Mouse (Mus musculus): Measurements from ENCODE around the gene Wrap53. TPM values are rescaled to one million over a fixed set of nuclear protein-coding genes. Genes with fewer than 3 reads are reported as not detected.

Gene Wrap53
- total RNA-seq, 1 experiment from 2014 or later, result 3.8 TPM

DNA sequence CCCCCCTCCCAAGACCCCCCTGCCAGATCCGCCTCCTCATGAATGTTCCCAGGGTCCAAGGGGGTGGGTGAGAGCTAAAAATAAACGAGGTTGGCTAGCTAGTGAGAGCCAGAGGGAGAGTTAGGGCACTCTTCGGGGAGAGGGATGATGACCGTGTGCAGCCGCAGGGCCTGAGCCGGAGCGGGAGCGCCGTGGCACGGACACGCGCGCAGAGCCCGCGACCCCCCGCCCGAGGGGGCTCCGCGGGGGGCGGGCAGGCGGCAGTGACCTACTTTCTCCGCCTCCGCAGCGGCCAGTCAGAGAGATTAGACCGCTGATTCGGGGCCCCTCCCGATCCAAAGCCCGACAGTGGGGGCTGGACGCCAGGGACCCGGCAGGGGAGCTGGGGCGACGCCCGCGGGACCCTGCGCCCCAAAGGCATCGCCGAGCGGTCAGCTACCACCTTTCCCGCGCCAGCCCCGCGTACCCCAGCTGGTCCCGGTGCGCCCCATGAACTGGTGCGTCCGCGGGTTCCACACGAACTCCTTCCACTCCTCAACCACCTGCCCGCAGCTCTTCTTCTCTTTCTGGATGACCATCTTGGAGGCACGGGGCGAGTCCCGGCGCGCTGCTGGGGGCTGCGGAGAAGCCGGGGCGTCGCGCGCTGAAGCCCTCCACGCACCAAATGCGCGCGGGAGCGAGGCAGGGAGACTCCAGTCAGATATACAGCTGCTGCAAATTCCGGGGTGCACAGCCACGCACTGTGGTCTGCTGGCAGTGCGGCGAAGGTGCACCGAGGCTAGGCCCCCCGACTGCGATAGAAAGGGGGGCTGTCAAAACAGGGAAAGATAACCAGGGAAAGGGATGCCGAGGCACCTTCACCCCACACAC, 25.0 kb upstream of the Wrap53 start:
- no peak for ATAC-seq (ENCODE audit: extremely low read depth, insufficient number of reproducible peaks, low FRiP score, poor library complexity, severe bottlenecking)

DNA sequence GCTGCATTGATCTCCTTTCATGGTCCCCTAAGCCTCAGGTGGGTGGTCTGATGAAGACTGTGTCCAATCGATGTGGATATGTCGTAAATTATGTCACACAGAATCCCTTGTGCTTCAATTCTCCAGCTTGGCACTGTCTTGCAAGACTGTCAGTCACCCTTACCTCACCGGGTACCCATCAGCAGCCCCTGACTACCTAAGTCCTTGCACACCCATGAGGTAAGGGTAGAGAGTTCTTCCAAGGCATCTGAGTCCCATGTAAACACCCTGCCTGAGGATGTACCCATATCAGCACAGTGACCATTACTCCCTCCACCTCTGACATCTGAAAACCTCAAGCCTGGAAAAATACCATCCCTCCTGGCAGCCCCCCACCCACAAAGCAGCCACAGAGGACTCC, 24.3 kb upstream of the Wrap53 start:
- ATAC-seq (ENCODE audit: extremely low read depth, insufficient number of reproducible peaks, low FRiP score, poor library complexity, severe bottlenecking), result no peak

DNA sequence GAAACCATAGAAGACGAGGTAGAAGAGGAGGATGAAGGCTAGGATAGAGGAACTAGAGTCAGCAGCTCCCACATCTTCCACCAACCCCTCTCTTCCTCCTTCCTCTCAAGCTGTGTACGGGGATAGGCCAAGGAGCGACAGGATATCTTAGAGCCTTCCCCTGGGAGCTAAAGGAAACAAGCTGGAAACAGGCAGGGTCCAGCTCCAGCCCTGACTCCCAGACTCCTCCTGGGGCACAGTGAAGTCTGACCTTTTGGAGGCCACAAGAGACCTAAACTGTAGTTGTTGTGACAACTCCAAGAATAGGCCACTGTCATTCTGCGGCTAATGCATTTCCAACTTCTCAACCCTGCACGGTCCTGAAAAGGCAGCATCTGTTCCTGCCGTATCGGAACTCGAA, 23.5 kb upstream of the Wrap53 start:
- ATAC-seq (ENCODE audit: extremely low read depth, insufficient number of reproducible peaks, low FRiP score, poor library complexity, severe bottlenecking), result no peak

DNA sequence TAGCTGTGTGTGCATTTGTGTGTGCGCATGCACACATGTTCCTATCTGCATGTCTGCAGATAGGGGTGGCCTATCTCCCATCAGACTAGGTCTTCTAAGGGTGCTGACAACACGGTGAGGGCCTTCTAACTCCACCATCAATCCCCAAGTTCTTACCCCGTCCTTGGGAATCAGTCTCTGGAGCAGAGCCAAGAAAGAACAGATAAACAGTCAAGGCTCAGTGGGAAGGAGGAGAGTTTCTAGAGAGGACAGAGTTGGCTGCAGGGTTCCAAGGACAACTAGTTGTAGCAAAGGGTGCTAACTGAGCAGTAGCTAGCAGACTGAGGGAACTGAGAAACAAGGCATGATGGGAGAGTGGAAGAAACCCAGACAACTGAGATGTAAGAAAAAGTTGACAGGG, 21.7 kb upstream of the Wrap53 start:
- no peak for ATAC-seq (ENCODE audit: extremely low read depth, insufficient number of reproducible peaks, low FRiP score, poor library complexity, severe bottlenecking)

DNA sequence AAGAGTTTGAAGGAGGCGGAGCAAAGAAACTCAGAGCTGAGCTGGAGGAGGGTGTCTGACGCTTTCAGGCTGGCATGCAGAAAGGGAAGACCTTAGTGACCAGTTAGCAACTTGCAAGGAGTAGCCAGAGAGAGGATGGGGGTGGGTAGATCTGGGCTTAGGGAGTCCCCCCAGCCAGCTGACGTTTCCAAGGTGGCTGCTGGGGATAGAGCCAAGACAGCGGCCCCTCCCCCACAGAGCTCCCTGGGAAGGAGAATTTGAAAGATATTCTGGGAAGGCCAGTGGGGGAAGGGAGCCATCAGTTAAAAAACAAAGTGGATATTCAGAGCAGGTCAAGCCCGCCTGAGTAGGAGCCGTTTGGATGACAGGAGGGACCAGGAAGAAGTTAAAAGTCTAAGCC, 20.0 kb upstream of the Wrap53 start:
- no peak for ATAC-seq (ENCODE audit: extremely low read depth, insufficient number of reproducible peaks, low FRiP score, poor library complexity, severe bottlenecking)

DNA sequence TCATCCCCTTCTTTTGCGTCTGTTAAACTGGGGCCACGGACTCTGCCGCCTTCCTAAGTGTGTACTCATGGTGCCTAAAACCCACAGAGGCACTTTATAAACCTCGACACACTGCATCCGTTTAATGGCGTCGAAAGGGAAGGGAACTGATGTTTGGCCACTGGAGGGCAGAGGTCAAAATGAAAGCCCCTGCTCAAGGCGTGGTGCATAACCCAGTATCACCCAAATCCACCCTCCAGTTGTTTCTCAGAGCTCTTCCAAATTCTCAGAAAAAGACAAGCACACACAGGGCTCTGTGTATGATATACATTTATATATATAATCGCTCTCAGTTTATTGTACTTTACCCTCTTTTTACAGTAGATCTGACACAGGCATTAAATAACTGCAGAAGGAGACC, 19.4 kb upstream of the Wrap53 start:
- no peak for ATAC-seq (ENCODE audit: extremely low read depth, insufficient number of reproducible peaks, low FRiP score, poor library complexity, severe bottlenecking)

DNA sequence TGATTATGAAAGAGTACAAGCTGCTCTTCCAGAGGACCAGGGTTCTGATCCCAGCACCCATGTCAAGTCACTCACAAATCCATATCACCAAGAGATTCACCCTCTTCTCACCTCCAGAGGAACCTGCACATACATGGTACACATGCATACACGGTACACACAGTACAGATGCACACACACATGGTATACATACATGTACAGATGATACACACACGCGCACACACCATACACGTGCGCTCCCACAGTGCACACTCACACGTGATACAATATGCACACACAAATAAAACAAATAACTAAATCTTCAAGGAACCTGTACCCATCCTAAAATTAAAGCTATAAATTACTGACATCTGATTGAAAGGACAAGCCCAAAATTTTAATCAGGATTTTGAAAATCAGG, 14.8 kb upstream of the Wrap53 start:
- ATAC-seq (ENCODE audit: extremely low read depth, insufficient number of reproducible peaks, low FRiP score, poor library complexity, severe bottlenecking), result no peak

DNA sequence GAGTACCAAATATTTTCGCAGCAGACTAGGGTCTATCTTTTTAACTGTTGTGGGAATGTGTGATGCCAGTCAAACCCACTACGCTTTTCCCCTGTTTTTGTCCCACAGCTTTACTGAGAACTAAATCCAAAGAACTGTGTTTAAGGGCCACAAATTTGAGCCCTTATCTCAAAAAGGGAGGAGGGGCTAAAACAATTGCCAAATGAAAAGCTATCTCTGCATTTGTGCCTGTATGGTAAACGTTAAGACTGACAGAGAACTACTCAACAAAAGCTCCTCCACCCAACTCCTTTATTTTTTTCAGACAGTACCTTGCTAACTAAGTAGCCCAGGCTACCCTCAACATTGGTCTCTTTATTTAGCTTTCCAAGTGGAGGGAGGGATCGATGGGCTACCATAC, 12.7 kb upstream of the Wrap53 start:
- no peak for ATAC-seq (ENCODE audit: extremely low read depth, insufficient number of reproducible peaks, low FRiP score, poor library complexity, severe bottlenecking)

DNA sequence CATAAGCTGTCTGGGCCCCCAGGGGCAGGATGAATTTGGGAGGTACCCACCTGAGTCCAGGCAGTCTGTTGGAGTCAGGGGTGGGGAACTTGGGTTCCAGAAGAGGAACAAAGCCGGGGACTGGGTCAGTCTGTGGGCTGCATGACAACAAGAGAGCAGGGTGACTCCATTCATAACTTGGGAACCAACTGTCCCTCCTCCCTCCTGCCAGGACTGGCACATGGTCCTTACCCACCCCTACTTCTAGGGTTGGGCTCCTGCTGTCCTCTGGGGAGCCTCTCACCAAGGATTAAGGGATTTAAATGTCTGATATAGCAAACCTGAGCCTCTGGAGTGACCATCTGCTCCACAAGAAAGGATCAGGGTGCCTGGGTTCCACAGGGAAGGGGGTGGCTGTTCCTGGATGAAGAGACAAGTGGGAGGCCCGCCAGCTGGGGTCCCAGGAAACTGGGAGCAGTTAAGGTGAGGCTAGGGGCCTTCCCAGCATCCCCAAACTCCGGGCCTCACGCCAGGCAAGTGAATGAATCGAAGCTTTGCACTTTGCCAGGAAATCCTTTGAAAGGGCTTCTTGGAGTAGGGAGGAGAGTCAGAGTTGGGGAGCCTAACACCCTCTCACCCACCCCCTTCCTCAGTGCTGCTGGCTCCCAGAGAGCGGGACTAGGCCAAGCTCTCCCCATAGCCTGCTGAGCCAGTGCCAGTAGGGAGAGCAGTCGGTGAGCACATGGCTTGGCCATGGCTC, 12.0 kb upstream of the Wrap53 start:
- ATAC-seq (ENCODE audit: extremely low read depth, insufficient number of reproducible peaks, low FRiP score, poor library complexity, severe bottlenecking), result no peak

DNA sequence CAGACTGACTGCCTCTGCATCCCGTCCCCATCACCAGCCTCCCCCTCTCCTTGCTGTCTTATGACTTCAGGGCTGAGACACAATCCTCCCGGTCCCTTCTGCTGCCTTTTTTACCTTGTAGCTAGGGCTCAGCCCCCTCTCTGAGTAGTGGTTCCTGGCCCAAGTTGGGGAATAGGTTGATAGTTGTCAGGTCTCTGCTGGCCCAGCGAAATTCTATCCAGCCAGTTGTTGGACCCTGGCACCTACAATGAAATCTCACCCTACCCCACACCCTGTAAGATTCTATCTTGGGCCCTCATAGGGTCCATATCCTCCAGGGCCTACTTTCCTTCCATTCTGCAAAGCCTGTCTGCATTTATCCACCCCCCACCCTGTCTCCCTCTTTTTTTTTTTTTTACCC, 11.4 kb upstream of the Wrap53 start:
- ATAC-seq (ENCODE audit: extremely low read depth, insufficient number of reproducible peaks, low FRiP score, poor library complexity, severe bottlenecking), result no peak

DNA sequence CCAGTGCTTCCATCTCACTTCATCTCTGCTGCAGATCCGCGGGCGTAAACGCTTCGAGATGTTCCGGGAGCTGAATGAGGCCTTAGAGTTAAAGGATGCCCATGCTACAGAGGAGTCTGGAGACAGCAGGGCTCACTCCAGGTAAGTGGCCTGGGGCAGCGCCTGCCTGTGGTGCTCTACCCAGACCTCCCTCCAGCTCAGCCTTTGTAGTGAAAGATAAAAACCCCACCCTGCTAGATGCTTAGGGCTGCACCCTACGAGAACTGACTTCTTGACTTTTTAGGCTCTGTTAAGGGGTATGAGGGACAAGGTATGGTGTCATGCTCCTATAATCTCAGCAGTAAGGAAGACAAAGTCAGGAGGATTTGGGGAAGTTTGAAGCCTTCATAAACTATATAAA, 10.6 kb upstream of the Wrap53 start:
- no peak for ATAC-seq (ENCODE audit: extremely low read depth, insufficient number of reproducible peaks, low FRiP score, poor library complexity, severe bottlenecking)

DNA sequence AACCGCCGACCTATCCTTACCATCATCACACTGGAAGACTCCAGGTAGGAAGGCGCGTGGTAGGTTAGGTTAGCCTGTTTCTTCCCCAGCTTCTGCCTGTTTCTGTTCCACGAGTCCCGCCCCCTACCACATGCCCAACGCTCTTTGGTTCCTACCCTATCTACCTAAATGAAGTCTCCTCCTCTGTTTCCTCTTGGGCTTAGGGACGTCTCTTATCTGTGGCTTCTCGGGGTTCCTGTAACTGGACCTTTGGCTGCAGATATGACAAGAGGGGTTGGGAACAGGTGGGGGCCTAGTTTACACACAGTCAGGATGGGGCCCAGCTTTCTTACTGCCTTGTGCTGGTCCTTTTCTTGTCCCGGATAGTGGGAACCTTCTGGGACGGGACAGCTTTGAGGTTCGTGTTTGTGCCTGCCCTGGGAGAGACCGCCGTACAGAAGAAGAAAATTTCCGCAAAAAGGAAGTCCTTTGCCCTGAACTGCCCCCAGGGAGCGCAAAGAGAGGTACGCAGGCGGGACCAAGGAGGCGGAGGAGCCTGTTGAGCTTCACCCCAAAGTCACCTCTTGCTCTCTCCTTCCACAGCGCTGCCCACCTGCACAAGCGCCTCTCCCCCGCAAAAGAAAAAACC, 9.3 kb upstream of the Wrap53 start:
- ATAC-seq (ENCODE audit: extremely low read depth, insufficient number of reproducible peaks, low FRiP score, poor library complexity, severe bottlenecking), result no peak

DNA sequence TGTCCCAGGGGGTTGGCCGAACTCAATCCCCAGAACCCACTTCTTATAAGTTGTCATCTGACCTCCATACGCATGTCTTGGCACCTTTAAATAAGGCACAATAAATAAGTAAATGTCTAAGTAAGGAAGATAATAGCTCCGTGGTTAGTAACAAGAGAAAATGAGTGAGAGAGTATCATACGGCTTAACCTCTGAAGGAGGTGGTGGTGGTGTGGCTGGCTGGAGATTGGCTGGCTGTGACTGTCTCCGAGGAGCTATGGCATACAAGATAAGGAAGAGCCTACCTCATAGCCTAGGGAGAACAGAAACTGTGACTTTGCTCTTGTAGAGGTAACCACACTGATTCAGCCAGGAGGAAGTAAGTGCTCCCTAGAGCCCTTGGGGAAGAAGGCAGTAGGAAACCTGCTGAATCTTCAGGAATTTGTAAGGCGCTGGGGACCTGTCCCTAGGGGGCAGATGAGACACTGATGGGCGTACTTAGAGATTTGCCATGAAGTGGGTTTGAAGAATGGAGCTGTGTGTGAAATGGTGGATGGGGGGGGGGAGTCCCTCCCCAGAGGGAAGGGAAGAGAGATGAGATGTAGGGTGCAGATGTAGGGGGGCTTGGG, 5.8 kb upstream of the Wrap53 start:
- ATAC-seq (ENCODE audit: extremely low read depth, insufficient number of reproducible peaks, low FRiP score, poor library complexity, severe bottlenecking), result peak; percentile 21; the same call in 1 of the 2 replicates

DNA sequence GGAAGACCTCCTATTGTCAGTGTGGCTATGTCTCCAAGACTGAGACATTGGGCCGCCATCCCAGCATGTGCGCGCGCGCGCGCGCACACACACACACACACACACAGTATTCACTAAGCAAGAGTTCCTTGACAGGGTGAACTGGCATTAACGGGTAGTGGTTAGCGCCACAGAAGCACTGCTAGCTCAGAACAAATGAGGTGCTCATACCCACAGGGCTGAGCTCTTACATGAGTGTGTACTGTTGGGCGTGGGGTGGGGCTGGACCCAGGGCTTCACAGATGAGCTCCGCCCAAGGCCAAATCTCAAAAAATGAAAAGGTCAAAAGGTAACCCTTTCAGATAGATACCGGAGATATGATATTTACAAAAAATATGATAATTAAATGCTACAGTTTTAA, 4.9 kb upstream of the Wrap53 start:
- no peak for ATAC-seq (ENCODE audit: extremely low read depth, insufficient number of reproducible peaks, low FRiP score, poor library complexity, severe bottlenecking)

DNA sequence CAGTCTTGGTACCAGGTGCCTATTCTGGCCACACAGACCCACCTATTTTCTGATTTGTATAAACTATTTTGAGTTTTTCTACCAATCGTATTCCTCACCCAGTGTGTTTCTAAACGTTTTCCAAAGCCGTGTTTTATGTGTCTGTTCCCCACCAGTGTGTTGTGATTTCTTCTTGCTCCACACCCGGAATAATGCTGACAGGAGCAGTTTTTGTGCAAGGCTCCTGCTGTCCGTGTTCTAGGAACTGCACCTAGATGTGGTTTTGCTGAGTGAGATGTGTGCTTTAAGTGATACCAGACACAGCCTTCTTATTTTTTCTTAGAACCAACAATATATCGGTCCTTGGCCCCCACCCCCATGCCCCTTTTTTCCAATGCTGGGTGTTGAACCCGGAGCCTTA, 4.0 kb upstream of the Wrap53 start:
- no peak for ATAC-seq (ENCODE audit: extremely low read depth, insufficient number of reproducible peaks, low FRiP score, poor library complexity, severe bottlenecking)

DNA sequence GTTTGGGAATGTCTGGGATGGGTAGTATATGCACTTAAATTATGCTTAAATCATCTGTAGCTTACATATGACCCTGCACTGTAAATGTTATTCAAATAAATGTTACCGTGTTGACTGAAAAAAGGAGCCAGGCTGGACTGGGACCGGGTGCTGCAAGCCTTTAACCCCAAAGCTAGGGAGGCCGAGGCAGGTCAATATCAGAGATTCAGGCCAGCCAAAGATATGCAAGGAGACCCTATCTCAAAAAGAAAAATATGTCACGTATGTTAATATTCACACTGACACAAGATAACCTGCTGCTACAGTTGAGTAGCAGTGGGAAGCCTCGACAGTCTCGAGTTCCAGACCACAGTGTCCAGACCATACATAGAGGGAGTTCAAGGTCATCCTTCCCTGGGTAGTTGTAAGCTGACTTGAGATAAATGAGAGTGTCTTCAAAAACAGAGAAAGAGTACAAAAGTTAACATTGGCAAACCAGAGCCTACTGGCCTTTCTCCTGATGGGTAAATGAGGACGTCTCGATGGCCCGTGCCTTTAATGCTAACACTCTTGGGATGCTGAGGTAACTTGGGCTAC, 2.3 kb upstream of the Wrap53 start:
- no peak for ATAC-seq (ENCODE audit: extremely low read depth, insufficient number of reproducible peaks, low FRiP score, poor library complexity, severe bottlenecking)

DNA sequence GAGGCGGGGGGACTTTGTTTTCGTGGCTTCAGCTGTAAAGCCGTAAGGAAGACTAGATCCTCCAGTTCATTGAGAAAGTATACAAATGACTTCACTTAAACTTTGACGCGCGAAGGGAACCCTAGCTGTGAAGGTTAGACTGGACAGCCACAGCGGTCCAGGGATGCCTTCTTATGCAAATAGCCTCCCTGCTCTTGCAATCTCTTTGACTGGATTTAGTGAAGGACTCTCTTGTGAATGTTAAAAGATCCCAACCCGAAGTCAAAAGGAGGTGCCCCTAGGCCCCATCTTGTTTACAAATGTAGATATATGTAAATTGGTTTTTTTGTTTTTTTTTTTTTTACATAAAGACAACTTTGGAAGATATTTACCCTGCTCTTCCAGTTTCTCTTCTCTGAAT, 1.8 kb upstream of the Wrap53 start:
- ATAC-seq (ENCODE audit: extremely low read depth, insufficient number of reproducible peaks, low FRiP score, poor library complexity, severe bottlenecking), result no peak

DNA sequence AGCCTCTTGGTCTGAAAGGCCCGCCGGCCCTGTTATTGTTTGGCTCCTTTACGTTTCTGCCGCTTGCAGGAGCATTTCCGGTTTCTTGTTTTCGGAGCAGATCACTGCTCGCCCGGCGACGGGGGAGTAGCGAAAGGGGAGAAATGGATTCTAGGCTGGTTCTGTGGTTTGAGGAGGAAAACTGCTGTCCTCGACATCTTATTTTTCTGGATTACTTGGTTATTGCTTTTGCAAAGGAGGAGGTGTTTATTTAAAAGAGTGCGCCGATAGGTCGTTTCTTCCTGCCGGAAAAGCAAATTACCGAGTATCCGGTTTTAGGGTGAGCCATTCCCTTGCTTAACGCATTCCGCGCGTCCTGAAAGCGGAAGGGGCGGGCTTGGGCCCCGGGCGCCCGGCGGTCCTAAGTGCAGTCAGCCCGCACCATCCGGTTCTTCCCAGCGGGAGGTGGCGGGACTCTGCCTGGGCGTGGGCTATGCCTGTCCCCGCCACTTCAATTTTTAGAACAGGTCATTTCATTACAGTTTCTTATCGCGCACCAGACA, 1.2 kb upstream of the Wrap53 start:
- peak; percentile 49 for ATAC-seq (ENCODE audit: extremely low read depth, insufficient number of reproducible peaks, low FRiP score, poor library complexity, severe bottlenecking)

DNA sequence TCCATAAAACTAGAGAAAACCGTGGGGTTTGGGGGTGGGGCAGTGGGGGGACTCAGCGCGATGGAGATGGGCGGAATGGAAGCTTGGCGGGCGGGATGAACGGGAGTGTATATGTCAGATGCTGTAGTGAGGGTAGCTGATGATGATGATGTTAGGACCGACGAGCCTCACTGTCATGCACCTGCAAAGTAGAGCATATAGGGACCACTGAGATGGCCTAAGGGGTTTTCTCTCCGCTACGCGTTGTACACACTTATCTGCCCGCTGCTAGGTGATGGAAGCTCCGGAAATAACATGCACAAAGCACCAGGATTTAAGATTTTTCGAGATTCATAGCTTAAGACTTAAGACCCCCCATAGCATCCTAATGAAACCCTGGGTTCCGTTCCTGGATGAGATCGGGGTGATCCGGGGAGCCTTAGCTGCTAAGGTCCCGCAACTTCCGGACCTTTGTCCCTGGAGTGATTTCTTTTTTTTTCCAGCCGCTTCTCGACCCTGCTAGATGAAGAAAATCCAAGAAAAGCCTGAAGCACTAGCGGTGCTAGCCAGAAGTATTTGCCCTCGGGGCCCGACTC, 604 bp upstream of the Wrap53 start:
- ATAC-seq (ENCODE audit: extremely low read depth, insufficient number of reproducible peaks, low FRiP score, poor library complexity, severe bottlenecking), result no peak

All from neutrophil, adult 5-6 weeks (primary cell).